Mouse (Mus musculus): Measurements from ENCODE around the gene Cxcl15. TPM values are rescaled to one million over a fixed set of nuclear protein-coding genes. Genes with fewer than 3 reads are reported as not detected.

Cxcl15 gene
- total RNA-seq, 2 experiments from 2014 or later = not detected

Small RNA genes within 50 kb of the gene (microRNA-seq; reads per million reads assigned to microRNA genes)
- gene Gm24322 = 0 reads per million in 2 experiments

Other genes with a start within 250 kb of the Cxcl15 start
- not detected for gene 5830473C10Rik, start 233.4 kb upstream of the Cxcl15 start, total RNA-seq (2021)
- not detected for gene Rassf6, start 153.9 kb upstream of the Cxcl15 start, total RNA-seq (2021)
- not detected for gene Cxcl5, start 35.2 kb upstream of the Cxcl15 start, total RNA-seq (2021)
- gene Ppbp, start 26.0 kb upstream of the Cxcl15 start, total RNA-seq (2021) = under 1 TPM; 0.23 to 0.25 TPM
- 10 to 100 TPM in 1 of 2 experiments, 1 to 10 TPM in 1; 7.0 to 12.9 TPM for gene Pf4, start 22.1 kb upstream of the Cxcl15 start, total RNA-seq (2021)
- not detected for gene Cxcl3, start 8.4 kb upstream of the Cxcl15 start, total RNA-seq (2021)
- gene Cxcl1, start 96.7 kb downstream of the Cxcl15 start, total RNA-seq (2021) = under 1 TPM in 1 of 2 experiments, not detected in 1; 0.36 TPM
- gene Cxcl2, start 109.3 kb downstream of the Cxcl15 start, total RNA-seq (2021) = not detected
- gene Mthfd2l, start 136.6 kb downstream of the Cxcl15 start, total RNA-seq (2021) = 1 to 10 TPM; 5.4 to 7.8 TPM
- gene Epgn, start 232.9 kb downstream of the Cxcl15 start, total RNA-seq (2021) = under 1 TPM; 0.47 to 0.61 TPM

Data from gastrocnemius, postnatal 36 days (tissue).